Mouse (Mus musculus) bone marrow macrophage, adult 2 months (primary cell): Measurements from ENCODE around the gene Nhs. TPM values are rescaled to one million over a fixed set of nuclear protein-coding genes. Genes with fewer than 3 reads are reported as not detected.

ENCODE experiments used
- H3K27ac ChIP-seq: 2 replicates; pipeline ENCODE4 v1.5.1; 2012; ENCODE audit warnings: low read depth, low read length; ENCODE audit not compliant: insufficient read depth
- H3K4me1 ChIP-seq: 2 replicates; pipeline ENCODE4 v1.6.1; 2012; ENCODE audit warnings: low read length; ENCODE audit not compliant: control insufficient read depth, insufficient read depth
- H3K4me3 ChIP-seq: 2 replicates; pipeline ENCODE4 v1.5.1; 2012; ENCODE audit warnings: mild to moderate bottlenecking, low read length, moderate library complexity; ENCODE audit not compliant: insufficient read depth
- CTCF ChIP-seq: IDR thresholded peaks from 2 replicates; pipeline ENCODE4 v1.5.1; 2012; ENCODE audit warnings: low read depth, mild to moderate bottlenecking, low read length, moderate library complexity
- POLR2A ChIP-seq: IDR thresholded peaks from 2 replicates; pipeline ENCODE4 v1.6.1; 2012; ENCODE audit warnings: mild to moderate bottlenecking, low read depth, low read length, borderline replicate concordance
- polyA plus RNA-seq: library from polyadenylated mRNA; stranded (reverse); fragments of >200 nt; gene quantifications from 2 replicates; pipeline ENCODE4 v1.2.4, GENCODE M21; 2012; ENCODE audit not compliant: missing spikeins, insufficient read depth, insufficient read length

The Nhs gene
- polyA plus RNA-seq, 1 experiment: 0.07 TPM

GRCm38 (mm10) chrX:161952356-161952755 lies 207.2 kb downstream of the Nhs start:
- Histone ChIP-seq H3K4me3 (no peak overlapping the region), H3K4me1 (no peaks in the 10 kb centered on the region), H3K27ac (no peak overlapping the region)
- TF ChIP-seq POLR2A: no peak
- no peak for TF ChIP-seq CTCF

DNA sequence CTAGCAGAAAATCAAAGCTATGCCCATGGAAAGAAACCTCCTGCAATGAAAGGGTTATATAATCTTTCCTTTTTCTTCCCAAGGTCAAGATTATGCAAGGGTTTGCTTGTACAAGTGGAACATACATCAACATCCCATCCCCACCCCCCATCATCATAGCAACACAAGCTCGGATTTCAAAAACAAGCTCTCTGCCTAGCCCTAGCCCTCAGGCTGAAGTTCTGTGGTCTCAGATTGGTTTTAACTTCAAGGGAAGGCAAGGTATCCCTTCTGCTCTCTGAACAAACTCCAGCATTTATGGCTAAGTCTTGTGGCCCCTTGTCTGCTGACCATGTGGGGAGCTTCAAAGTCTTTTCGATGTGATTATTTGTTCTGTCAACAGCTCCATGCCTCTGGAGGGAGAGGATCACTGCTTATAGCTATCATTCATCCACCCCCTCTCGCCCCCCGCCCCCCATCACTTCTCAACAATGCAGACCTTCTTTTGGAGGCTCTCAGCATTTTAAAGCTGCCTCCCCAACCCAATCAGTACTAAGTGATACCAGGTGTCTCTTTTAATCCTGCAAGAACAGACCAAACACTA lies 216.3 kb downstream of the Nhs start:
- Histone ChIP-seq H3K27ac (no peak overlapping the region), H3K4me1 (no peaks in the 10 kb centered on the region), H3K4me3 (no peak overlapping the region)
- TF ChIP-seq POLR2A (no peak), CTCF (no peak)

GRCm38 (mm10) chrX:161940696-161941095 lies 218.8 kb downstream of the Nhs start:
- Histone ChIP-seq H3K27ac (no peak overlapping the region), H3K4me3 (no peak overlapping the region), H3K4me1 (no peaks in the 10 kb centered on the region)
- TF ChIP-seq CTCF (no peak), POLR2A (no peak)

- no peaks in the 10 kb centered on the region for H3K4me1 ChIP-seq
- H3K27ac ChIP-seq: no peak overlapping the region
- TF ChIP-seq POLR2A (no peak), CTCF (no peak)
- H3K4me3 ChIP-seq: no peak overlapping the region
Observed at GRCm38 (mm10) chrX:161926683-161927053, 232.9 kb downstream of the Nhs start.

- H3K27ac ChIP-seq: no peak overlapping the region
- H3K4me1 ChIP-seq: no peaks in the 10 kb centered on the region
- H3K4me3 ChIP-seq: no peak overlapping the region
- no peak for TF ChIP-seq CTCF
- TF ChIP-seq POLR2A: no peak
Observed at GRCm38 (mm10) chrX:161925973-161926682, 233.4 kb downstream of the Nhs start.

DNA sequence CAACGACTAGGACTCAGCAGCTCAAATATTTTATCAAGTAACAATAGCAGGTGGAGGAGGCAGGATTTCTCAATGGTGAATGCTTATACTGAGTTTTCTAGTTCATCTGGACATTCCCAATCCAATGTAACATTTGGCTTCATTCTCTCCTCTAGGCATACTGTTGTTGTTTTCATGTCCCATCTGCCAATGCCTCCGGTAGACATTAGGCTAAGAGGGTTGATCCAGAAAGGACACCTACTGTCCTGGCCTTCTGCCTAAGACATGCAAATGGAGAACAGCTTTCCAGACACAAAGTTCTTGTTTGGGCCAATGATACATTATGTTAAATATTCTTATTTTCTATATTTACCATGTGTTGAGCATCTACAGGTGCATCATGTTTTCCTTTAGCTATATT lies 236.9 kb downstream of the Nhs start:
- Histone ChIP-seq H3K27ac (no peak overlapping the region), H3K4me3 (no peak overlapping the region), H3K4me1 (no peaks in the 10 kb centered on the region)
- TF ChIP-seq POLR2A (no peak), CTCF (no peak)

- no peaks in the 10 kb centered on the region for H3K4me1 ChIP-seq
- no peak for TF ChIP-seq POLR2A
- TF ChIP-seq CTCF: no peak
- H3K4me3 ChIP-seq: no peak overlapping the region
- no peak overlapping the region for H3K27ac ChIP-seq
Observed at GRCm38 (mm10) chrX:161921581-161921980, 237.9 kb downstream of the Nhs start.

DNA sequence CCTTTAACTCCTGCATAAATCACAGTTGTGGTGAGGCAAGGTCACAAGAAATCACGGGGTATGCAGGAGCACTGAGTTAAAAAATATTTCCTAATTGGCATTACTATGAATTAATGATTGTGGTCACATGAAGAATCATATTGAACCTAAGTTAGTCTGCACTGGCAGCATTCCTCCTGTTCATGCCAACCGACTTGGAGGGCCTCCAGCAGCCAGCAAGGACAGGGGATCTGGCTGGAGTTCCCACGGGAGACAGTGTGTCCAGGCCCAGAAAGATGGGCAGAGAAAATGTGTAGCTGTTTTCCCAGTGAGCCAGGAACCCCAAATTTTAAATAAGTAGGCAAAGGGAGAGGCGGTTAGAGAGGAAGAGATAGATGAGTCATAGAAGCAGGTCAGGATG lies 249.6 kb downstream of the Nhs start:
- H3K4me1 ChIP-seq: no peaks in the 10 kb centered on the region
- no peak for TF ChIP-seq CTCF
- TF ChIP-seq POLR2A: no peak

GRCm38 (mm10) chrX:161908652-161909403 lies 250.7 kb downstream of the Nhs start:
- TF ChIP-seq POLR2A (no peak), CTCF (no peak)
- Histone ChIP-seq H3K27ac (no peak overlapping the region), H3K4me1 (no peaks in the 10 kb centered on the region), H3K4me3 (no peak overlapping the region)

More for the DNA sequence above, 249.6 kb downstream of the Nhs start:
- Histone ChIP-seq H3K27ac (no peak overlapping the region), H3K4me3 (no peak overlapping the region)
